Mouse (Mus musculus) kidney, adult 18-20 months (tissue): ENCODE measurements around the gene Ecpas.

ENCODE experiments used
- DNase-seq: peaks from one replicate; pipeline ENCODE4 v3.0.0; 2021

Gene Ecpas

GRCm38 (mm10) chr4:58912629-58913335, at the start of gene Ecpas:
Gene Ecpas (minus strand): TSS chr4:58912749.
- peak; percentile 89 for DNase-seq

DNA sequence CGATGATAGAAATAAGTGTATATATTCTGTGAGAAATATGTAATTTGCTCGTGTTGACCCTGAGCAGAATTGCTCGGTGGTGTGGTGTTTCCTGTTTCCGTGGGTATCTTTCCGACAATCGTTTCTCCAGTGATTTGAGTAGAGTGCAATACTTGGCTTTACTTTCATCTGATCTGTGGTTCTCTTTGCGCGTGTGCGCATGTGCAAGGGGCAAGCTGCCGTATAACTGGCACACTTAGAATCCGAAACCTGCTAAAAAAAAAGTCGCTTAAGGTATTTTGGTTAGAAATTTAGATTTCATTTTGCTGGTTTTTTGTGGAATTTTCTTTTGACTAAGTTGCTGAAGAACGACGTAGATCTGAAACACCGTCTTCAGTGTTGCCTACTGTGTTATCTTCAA, 49.2 kb upstream of the Ecpas start:
- no peak for DNase-seq

- DNase-seq = no peak
Observed at GRCm38 (mm10) chr4:58952630-58953029, 40.1 kb upstream of the Ecpas start.

- DNase-seq = no peak
Observed at GRCm38 (mm10) chr4:58948391-58948790, 35.8 kb upstream of the Ecpas start.

DNA sequence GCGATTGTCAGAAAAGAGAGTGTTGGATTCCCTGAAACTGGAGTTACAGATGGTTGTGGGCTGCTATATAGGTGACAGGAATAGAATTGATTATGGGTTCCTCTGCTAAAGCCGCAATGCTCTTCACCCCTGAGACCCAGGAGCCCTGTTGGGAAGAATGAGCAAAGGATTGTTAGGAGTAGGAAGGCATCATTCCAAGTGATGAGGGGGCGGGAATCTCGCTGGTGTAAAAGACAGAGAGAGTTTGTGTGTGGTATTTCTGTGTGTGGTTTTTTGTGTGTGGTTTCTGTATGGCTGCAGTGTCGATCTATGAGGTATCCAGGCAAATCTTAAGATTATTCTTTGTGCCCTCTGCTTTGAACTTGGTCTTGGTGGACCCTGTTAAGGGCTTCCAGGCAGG, 32.1 kb upstream of the Ecpas start:
- DNase-seq = no peak

DNA sequence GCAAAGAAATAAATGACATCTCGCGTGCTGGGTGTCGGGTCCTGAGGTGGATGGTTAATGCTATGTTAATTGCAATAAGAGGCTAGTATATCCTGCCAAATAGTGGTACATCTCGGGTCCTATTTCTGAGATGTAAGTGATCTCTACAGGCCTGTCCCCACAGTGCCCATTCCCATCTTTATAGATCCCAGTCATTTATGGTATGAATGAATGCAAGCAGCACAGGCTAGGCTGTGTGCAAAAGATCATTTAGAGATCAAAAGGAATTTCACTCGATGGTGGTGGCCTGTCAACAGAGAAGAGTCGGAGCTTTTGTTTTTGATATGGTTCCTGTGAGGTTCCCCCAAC, 31.6 kb upstream of the Ecpas start:
- no peak for DNase-seq

GRCm38 (mm10) chr4:58943420-58944205, 31.1 kb upstream of the Ecpas start, which contains the start of gene Zkscan16:
Gene Zkscan16 (plus strand): TSS chr4:58943628.
- peak; percentile 74 for DNase-seq

- no peak for DNase-seq
Observed at GRCm38 (mm10) chr4:58942942-58943341, 30.4 kb upstream of the Ecpas start.

- no peak for DNase-seq
Observed at GRCm38 (mm10) chr4:58941638-58942037, 29.1 kb upstream of the Ecpas start.

DNA sequence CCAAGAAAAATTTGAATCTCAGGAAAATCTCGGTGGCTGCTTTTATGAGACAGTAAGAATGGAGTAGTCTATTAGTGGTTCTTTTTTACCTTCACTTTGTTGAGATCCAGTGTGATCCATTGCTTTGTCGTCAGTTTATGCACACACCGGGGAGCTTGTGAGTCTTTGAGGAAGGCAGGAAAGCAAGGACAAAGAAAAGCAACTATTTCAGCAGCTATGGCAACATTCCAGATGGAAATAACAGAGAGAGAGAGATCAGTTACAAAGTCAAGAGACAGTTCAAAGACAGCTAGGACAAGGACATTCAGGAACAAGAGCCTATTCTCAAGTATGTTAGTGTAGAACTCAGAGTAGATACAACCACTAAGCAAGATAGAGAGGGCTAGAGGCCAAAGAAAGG, 23.3 kb upstream of the Ecpas start:
- no peak for DNase-seq

GRCm38 (mm10) chr4:58934746-58935476, 22.4 kb upstream of the Ecpas start:
- DNase-seq = no peak

- DNase-seq = no peak
Observed at GRCm38 (mm10) chr4:58934308-58934707, 21.8 kb upstream of the Ecpas start.

DNA sequence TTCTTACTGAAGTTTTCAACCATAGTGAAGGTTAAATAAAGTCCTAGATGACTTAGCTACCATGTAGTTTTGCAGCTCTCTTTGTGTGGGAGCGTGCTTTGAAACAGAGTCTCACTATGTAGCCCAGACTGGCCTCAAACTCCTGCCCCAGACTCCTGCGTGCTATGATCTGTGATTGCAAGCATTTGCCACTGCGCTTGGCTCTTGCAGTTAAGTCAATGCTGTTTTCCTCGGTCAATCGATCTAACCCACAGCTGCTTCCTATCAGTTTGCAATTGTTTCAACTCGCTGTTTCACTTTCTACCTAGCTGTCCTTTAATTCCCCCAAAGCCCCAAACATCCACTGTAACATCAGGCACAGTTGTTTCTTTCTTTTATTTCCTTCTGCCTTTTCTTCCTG, 20.0 kb upstream of the Ecpas start:
- no peak for DNase-seq

DNA sequence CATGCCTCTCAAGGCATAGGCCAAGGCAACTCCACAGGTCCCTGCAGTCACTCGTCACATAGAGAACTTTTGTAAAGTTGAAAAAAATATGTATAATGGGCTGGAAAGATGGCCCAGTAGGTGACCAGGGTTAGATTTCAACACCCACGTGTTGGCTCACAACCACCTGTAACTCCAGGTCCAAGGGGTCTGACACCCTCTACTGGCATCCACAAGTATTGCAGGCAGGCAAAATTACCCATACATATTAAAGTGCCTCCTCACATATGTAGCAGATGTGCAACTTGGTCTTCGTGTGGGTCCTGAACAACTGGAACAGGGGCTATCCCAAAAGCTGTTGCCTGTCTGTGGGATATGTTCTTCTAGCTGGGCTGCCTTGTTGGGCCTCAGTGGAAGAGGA, 15.1 kb upstream of the Ecpas start:
- DNase-seq = no peak

GRCm38 (mm10) chr4:58926120-58926519, 13.6 kb upstream of the Ecpas start:
- no peak for DNase-seq

DNA sequence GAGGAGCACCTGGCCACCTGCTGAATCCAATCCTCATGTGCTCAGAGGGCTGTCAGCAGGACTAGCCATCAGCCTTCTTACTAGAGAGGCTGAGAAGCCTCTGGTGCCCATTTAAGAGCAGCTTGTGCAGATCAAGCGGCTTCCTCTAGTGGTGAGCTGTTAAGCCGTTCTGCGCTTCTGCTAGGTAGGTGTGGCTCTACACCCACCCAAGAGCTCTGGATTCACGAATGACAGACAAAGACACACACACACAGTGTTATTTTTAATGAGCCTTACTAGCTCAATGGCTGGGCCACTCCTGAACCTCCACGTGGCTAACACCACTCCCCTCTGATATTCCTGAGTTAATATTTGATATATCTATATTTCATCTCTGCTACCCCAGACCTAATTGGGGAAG, 13.1 kb upstream of the Ecpas start:
- no peak for DNase-seq

GRCm38 (mm10) chr4:58923933-58924332, 11.4 kb upstream of the Ecpas start:
- DNase-seq = no peak

GRCm38 (mm10) chr4:58915081-58915826, 2.7 kb upstream of the Ecpas start:
- no peak for DNase-seq

- no peak for DNase-seq
Observed at GRCm38 (mm10) chr4:58913336-58914026, 932 bp upstream of the Ecpas start.

DNA sequence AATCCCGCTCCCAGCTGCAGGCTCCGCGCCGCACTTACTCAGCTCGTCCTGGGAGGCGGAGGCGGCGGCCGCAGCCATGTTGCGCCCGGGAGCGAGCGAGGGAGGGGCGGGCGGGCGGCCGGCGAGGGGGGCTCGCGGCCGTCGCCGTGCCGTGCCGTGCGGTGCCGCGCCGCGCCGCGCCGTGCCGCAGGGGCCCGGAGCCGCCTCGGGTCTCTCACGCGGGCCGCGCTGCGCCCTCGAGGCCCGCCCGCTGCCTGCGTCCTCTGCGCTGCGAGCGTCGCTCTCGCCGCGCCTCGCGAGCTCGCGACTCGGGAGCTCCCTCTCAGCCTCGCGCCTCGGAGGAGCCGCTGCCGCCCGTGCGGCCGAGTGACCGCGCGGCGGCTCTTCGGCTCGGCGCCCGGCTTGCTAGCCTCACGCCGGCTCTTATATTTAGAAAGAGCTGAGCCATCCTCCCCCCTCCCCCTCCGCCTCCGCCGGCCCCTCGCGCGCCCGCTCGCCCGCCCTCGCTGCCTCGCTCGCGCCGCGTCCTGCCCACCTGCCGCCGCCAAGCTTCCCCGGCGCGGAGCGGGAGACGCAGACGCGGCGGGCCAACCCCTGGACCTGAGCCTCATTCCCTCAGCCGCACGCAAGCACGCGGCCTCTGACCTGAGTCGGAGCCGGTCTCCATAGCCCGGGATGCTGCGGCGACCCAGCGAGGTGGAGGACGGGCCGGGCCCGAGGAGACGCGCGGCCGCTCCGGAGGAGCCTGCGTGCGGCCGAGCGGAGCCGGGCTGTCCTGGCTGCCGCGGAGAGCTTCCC, 519 bp downstream of the Ecpas start:
- peak; percentile 80 for DNase-seq

GRCm38 (mm10) chr4:58911069-58911830, 1.3 kb downstream of the Ecpas start:
- peak; percentile 75 for DNase-seq
